Mouse (Mus musculus) testis, adult 2 months (tissue): ENCODE results near the gene Rbp7.

Experiments used
- CTCF ChIP-seq: fragments of 200-500 bp; IDR thresholded peaks from 2 replicates; pipeline ENCODE4 v1.5.1; 2012; ENCODE audit warnings: low read depth, mild to moderate bottlenecking, inconsistent platforms, low read length, moderate library complexity; ENCODE audit not compliant: control insufficient read depth, insufficient read depth, insufficient replicate concordance
- POLR2A ChIP-seq: fragments of 200-500 bp; IDR thresholded peaks from 2 replicates; pipeline ENCODE4 v1.6.1; 2012; ENCODE audit warnings: low read depth, mild to moderate bottlenecking, inconsistent platforms, low read length, moderate library complexity; ENCODE audit not compliant: control insufficient read depth

GRCm38 (mm10) chr4:149415651-149416169 is 39.1 kb downstream of the Rbp7 start:
- TF ChIP-seq CTCF (no peak), POLR2A (no peak)
